Mouse (Mus musculus): ENCODE results near the gene Dyrk2.

DNA sequence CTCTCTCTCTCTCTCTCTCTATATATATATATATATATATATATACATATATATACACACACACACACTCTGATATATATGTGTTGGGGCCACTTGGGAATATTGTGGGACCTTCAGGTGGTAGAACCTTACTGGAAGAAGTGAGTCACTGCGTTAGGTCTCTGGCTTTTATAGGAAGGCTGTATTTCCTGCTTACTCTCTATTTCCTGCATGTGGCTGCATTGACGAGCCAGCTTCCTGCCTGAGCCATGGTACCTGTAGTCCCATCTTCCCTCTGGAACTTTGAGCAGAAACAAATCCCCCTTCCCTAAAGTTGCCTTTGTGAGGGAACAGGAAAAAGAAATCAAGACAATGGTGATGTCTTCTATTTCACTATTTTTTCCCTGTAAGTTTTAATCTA, 40.4 kb downstream of the Dyrk2 start:
- TF ChIP-seq GATA1 (IDR thresholded peaks at IDR 0.05; ENCODE audit: borderline replicate concordance, low read length) (no peak), FLI1 (IDR thresholded peaks at IDR 0.05; ENCODE audit: low read length) (no peak)
